Mouse (Mus musculus) ES-Bruce4 (cell line): Measurements from ENCODE around the gene Ints5. TPM values are rescaled to one million over a fixed set of nuclear protein-coding genes. Genes with fewer than 3 reads are reported as not detected.

Source experiments
- H3K27ac ChIP-seq: 2 replicates; pipeline ENCODE4 v1.5.1; 2012; ENCODE audit warnings: low read length, inconsistent platforms; ENCODE audit not compliant: insufficient read depth
- H3K27me3 ChIP-seq: 2 replicates; pipeline ENCODE4 v1.6.1; 2012; ENCODE audit warnings: mild to moderate bottlenecking, low read length, inconsistent platforms; ENCODE audit not compliant: control insufficient read depth, poor library complexity, insufficient read depth, severe bottlenecking
- H3K36me3 ChIP-seq: 2 replicates; pipeline ENCODE4 v1.6.1; 2012; ENCODE audit warnings: inconsistent platforms, mild to moderate bottlenecking, low read length, moderate library complexity; ENCODE audit not compliant: control insufficient read depth, poor library complexity, insufficient read depth, severe bottlenecking
- H3K4me1 ChIP-seq: one replicate; pipeline ENCODE4 v1.8.1; 2011; ENCODE audit warnings: low read length; ENCODE audit not compliant: control insufficient read depth, insufficient read depth
- H3K4me3 ChIP-seq: 2 replicates; pipeline ENCODE4 v1.5.1; 2011; ENCODE audit warnings: low read depth, mild to moderate bottlenecking, low read length
- H3K9ac ChIP-seq: 2 replicates; pipeline ENCODE4 v1.6.1; 2012; ENCODE audit warnings: low read depth, mild to moderate bottlenecking, inconsistent platforms; ENCODE audit not compliant: poor library complexity, severe bottlenecking
- H3K9me3 ChIP-seq: replicated peaks from 2 replicates; pipeline ENCODE4 v1.6.1; 2012; ENCODE audit warnings: mild to moderate bottlenecking, low read length, inconsistent platforms; ENCODE audit not compliant: control insufficient read depth, poor library complexity, insufficient read depth, severe bottlenecking
- CTCF ChIP-seq: IDR thresholded peaks from one replicate; pipeline ENCODE4 v1.8.1; 2011; ENCODE audit warnings: low read depth, low read length
- EP300 ChIP-seq: IDR thresholded peaks from 2 replicates; pipeline ENCODE4 v1.6.1; 2011; ENCODE audit warnings: low read depth, low read length; ENCODE audit not compliant: insufficient read depth
- POLR2A ChIP-seq: IDR thresholded peaks from one replicate; pipeline ENCODE4 v1.8.1; 2011; ENCODE audit warnings: low read length; ENCODE audit not compliant: insufficient read depth
- polyA plus RNA-seq: library from polyadenylated mRNA; stranded (reverse); fragments of >200 nt; gene quantifications from 2 replicates; pipeline ENCODE4 v1.2.4, GENCODE M21; 2011; ENCODE audit warnings: low read depth; ENCODE audit not compliant: missing spikeins, insufficient read depth, insufficient read length

Ints5 gene
- polyA plus RNA-seq, 1 experiment = 23.1 TPM

DNA sequence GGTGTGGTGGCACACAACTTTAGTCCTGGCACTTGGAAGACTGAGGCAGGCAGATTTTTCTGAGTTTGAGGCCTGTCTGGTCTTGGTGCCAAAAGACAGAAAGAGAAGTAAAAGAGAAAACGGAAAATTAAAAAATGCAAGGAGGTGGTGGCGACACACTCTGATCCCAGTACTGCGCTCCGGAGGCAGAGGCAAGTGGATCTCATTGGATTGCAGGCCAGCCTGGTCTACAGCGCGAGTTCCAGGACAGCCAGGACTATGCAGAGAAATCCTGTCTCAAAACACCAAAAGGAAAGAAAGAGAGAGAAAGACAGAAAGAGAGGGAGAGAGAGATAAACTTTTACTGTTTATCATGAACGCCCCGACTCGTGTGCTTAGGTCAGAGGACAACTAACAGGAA is 22.0 kb upstream of the Ints5 start:
- H3K27me3 ChIP-seq = no peaks in the 10 kb centered on the region

DNA sequence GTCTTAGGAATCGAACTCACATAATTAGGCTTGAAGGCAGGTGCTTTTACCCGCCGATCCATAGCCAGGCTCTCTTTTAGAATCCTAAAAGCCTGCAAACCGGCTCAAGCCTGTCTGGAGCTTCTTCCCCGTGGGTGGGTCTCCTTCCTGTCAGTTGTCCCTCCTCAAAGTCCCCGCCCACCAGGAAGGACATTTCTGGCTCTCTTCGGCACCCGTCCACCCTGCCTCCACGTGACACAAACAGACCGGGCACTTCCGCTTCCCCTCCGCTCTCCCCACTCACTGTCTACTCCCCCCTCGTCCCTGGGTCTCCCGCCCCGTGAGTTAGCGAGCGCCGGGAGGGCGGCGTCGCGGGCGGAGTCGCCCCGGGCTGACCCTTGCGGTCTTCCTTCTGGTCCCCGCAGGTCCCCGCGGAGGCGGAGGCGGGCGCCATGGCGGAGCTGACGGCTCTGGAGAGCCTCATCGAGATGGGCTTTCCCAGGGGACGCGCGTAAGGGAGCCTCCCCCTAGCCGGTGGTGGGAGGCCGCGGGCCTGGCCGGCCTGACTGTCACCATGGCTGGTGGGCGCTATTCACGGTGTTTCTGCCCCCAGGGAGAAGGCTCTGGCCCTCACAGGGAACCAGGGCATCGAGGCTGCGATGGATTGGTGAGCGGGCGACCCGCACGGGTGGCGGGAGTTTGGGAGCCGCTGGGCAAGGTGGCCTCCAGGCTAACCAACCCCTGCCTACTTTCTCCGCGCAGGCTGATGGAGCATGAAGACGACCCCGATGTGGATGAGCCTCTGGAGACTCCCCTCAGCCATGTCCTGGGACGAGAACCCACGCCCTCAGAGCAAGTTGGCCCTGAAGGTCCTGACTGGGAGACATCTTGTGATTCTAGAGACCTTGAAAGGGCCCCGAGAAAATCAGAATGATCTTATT is 21.3 kb upstream of the Ints5 start, which contains the start of gene Ubxn1:
Ubxn1 (plus strand) TSS at position 230 of the 920 bp plus-strand sequence.
- H3K27me3 ChIP-seq = no peaks in the 10 kb centered on the region
- TF ChIP-seq EP300 (peak; percentile 73), POLR2A (no peak)
- H3K4me1 ChIP-seq = no peaks in the 10 kb centered on the region
- peak within 1 kb of the TSS; percentile 89 for H3K4me3 ChIP-seq
- peaks cover 30% of the 10 kb centered on the region for H3K36me3 ChIP-seq
- no peaks in the 10 kb centered on the region for H3K9me3 ChIP-seq
- peak within 1 kb of the TSS; percentile 91 for H3K9ac ChIP-seq
- peak within 1 kb of the TSS; percentile 86 for H3K27ac ChIP-seq

More for the DNA sequence above, 22.0 kb upstream of the Ints5 start:
- H3K9me3 ChIP-seq = no peaks in the 10 kb centered on the region
- H3K4me3 ChIP-seq = peak overlapping the region; percentile 74
- H3K27ac ChIP-seq = peak overlapping the region; percentile 86
- TF ChIP-seq POLR2A = no peak
- peaks cover 27% of the 10 kb centered on the region for H3K36me3 ChIP-seq
- H3K9ac ChIP-seq = peak overlapping the region; percentile 78
- no peaks in the 10 kb centered on the region for H3K4me1 ChIP-seq

DNA sequence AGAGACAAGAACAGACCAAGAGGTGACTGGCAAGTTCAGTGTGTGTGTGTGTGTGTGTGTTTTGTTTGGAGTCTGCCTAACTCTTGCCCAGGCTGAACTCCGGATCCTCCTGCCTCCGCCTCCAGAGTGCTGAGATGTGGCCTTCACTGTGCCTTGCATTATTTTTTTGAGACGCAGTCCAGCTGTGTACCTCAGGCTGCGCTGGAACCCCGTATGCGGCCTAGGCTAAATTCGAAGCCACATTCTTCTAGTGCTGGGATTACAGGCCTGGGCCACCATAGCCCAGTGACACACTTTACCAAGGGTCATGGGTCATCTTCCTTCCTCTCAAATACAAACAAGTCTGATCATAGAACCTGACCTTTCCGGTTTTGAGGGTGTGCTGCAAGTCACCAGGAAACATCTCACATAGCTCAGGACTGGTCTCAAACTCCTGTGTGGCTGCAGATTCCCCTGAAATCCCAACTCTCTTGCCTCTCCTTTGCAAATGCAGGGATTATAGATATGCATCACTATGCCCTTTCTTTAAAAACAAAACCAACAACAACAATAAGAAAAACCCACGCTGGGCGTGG is 20.5 kb upstream of the Ints5 start:
- Histone ChIP-seq H3K4me1 (no peaks in the 10 kb centered on the region), H3K9ac (peak overlapping the region; percentile 91), H3K4me3 (peak overlapping the region; percentile 89), H3K27me3 (no peaks in the 10 kb centered on the region), H3K36me3 (peaks cover 33% of the 10 kb centered on the region), H3K9me3 (no peaks in the 10 kb centered on the region), H3K27ac (peak overlapping the region; percentile 32)
- TF ChIP-seq EP300 (no peak), CTCF (no peak), POLR2A (no peak)

DNA sequence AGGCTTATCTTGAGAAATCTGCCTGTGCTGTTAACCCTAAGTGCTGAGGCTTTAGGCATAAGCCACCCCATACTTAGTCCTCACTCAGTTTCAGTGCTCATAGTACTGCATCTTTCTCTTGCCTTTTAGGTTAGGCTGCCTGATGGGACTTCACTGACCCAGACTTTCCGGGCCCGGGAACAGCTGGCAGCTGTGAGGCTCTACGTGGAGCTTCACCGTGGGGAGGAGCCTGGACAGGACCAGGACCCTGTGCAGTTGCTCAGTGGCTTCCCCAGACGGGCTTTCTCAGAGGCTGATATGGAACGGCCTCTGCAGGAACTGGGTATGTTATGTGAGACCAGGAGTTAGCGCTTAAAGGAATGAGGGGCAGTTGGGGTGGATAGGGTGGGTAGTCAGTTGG is 17.8 kb upstream of the Ints5 start:
- Histone ChIP-seq H3K4me1 (no peaks in the 10 kb centered on the region), H3K9me3 (no peaks in the 10 kb centered on the region), H3K27ac (no peak overlapping the region), H3K27me3 (no peaks in the 10 kb centered on the region), H3K36me3 (peaks cover 35% of the 10 kb centered on the region), H3K9ac (no peak overlapping the region), H3K4me3 (no peak overlapping the region)
- TF ChIP-seq EP300 (no peak), CTCF (no peak), POLR2A (no peak)

DNA sequence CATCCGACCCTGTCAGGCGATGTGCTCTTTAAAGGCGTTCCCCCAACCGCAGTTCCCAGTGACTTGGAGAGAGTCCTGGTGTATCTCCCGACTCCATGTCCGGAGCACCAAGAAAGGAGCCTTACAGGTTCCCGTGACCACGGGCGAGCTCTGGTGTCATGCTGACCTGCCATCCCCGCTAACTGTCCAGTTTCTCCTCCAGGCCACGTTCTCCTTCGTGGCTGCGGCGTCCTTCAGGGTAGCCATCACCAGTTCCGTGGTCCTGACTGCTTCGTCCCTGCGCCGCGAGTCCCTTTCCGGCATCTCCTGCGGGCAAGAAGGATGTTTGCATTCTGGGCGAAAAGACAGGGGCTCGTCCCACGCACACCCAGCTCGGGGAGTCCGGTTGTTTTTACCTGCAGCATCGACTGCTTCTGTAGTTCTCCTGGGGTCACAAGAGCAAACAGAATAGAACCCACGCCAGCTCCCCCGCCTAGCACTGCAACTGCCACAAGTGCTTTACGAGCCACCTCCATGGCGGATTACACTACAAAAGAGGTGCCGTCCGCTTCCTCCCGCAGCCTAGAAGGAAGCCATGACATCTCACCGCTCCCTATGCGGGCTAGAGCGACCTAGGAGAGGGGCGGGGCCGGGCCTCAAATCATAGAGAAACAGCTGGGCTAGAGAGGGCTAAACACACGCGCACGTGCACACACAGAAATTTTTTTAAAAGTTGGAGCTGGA is 12.3 kb upstream of the Ints5 start, which contains the start of gene Uqcc3:
Uqcc3 (minus strand) TSS at position 613 of the 723 bp plus-strand sequence.
- H3K9me3 ChIP-seq = no peaks in the 10 kb centered on the region
- peak within 1 kb of the TSS; percentile 87 for H3K4me3 ChIP-seq
- peak; percentile 59; the same call in 1 of the 2 replicates for TF ChIP-seq EP300
- TF ChIP-seq CTCF = no peak
- peak; percentile 66 for TF ChIP-seq POLR2A
- H3K4me1 ChIP-seq = peaks cover 1% of the 10 kb centered on the region
- H3K27ac ChIP-seq = peak within 1 kb of the TSS; percentile 46; the same call in 1 of the 2 replicates
- peak within 1 kb of the TSS; percentile 65 for H3K9ac ChIP-seq
- no peaks in the 10 kb centered on the region for H3K27me3 ChIP-seq
- peaks cover 9% of the 10 kb centered on the region for H3K36me3 ChIP-seq
